Mouse (Mus musculus) heart, postnatal 0 days (tissue): Measurements from ENCODE around the gene Tsacc.

Experiments
- CTCF ChIP-seq: IDR thresholded peaks from 2 replicates; pipeline ENCODE4 v1.5.1; 2016; ENCODE audit warnings: antibody characterized with exemption, control low read depth, low read depth
- EP300 ChIP-seq: IDR thresholded peaks from 2 replicates; pipeline ENCODE4 v1.6.1; 2016; ENCODE audit warnings: antibody characterized with exemption, low read depth

DNA sequence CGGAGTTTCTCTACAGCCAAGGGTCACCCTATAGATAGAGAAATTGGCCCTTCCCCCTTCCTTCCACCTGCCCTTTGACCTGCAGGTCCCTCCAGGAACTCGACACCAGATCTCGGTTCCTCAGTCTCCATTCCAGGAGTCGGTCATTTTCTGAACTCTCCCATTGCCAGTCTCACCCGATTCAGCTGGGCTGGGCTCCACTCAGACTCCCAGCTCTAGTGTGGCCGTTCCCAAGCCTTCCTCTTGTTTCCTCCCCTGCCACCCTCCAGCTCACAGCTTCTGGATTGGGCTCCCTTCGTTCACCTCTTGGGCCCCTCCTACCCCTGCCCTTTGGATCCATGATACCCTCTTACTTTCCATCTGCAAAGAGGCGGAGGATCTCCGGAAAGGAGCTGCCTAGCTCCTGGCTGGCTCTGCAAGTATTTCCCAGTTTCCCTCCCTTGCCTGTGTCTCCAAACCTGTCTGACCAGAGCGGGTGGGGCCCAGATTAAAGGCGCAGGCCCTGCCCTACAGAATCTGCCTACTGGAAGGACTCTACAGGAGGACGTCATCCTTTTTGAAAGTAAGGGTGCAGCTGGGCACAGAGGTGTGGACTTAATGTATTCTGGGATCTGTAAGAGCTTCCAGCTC is 37.3 kb upstream of the Tsacc start:
- no peak for TF ChIP-seq CTCF
- no peak for TF ChIP-seq EP300
